Mouse (Mus musculus): ENCODE data around the gene Dhx32.

- TF ChIP-seq POLR2A (IDR thresholded peaks at IDR 0.05; ENCODE audit: extremely low read depth, insufficient read depth, low read length) = no peak
- no peak for TF ChIP-seq CTCF (IDR thresholded peaks at IDR 0.05; ENCODE audit: extremely low read depth, insufficient read depth, low read length)
These were observed 19.8 kb downstream of the Dhx32 start for GRCm38 (mm10) chr7:133762696-133763095.
